Mouse (Mus musculus): ENCODE measurements around the gene Slc44a4.
"Not testable (repeated sequence)": the region's sequence is repeated elsewhere in the genome, so short reads cannot be mapped to it uniquely, and the experiment has no call there.

Slc44a4 gene

GRCm38 (mm10) chr17:34899053-34899889 is 15.0 kb upstream of the Slc44a4 start:
- DNase-seq = peak; percentile 49

GRCm38 (mm10) chr17:34899890-34900243 is 14.4 kb upstream of the Slc44a4 start:
- no peak for DNase-seq

- DNase-seq = not testable (repeated sequence)
Observed at GRCm38 (mm10) chr17:34900826-34901225, 13.4 kb upstream of the Slc44a4 start.

- DNase-seq = not testable (repeated sequence)
Observed at GRCm38 (mm10) chr17:34901948-34902347, 12.3 kb upstream of the Slc44a4 start.

- no peak for DNase-seq
Observed at GRCm38 (mm10) chr17:34902895-34903294, 11.4 kb upstream of the Slc44a4 start.

- no peak for DNase-seq
Observed at GRCm38 (mm10) chr17:34910982-34911381, 3.3 kb upstream of the Slc44a4 start.

- peak; percentile 72 for DNase-seq
Observed at GRCm38 (mm10) chr17:34911945-34912351, 2.3 kb upstream of the Slc44a4 start.

GRCm38 (mm10) chr17:34915410-34915831 is 1.2 kb downstream of the Slc44a4 start:
- no peak for DNase-seq

GRCm38 (mm10) chr17:34916316-34916715 is 2.0 kb downstream of the Slc44a4 start:
- DNase-seq = no peak

GRCm38 (mm10) chr17:34917188-34917587 is 2.9 kb downstream of the Slc44a4 start:
- DNase-seq = no peak

GRCm38 (mm10) chr17:34922939-34923338 is 8.7 kb downstream of the Slc44a4 start:
- no peak for DNase-seq

GRCm38 (mm10) chr17:34924258-34924657 is 10.0 kb downstream of the Slc44a4 start:
- DNase-seq = no peak

GRCm38 (mm10) chr17:34927306-34928019 is 13.2 kb downstream of the Slc44a4 start:
- DNase-seq = no peak

- no peak for DNase-seq
Observed at GRCm38 (mm10) chr17:34928841-34929240, 14.6 kb downstream of the Slc44a4 start.

GRCm38 (mm10) chr17:34931061-34931734 is 16.9 kb downstream of the Slc44a4 start, which contains the start of gene Neu1:
Gene Neu1 (plus strand): TSS chr17:34931253.
- peak; percentile 98 for DNase-seq

- DNase-seq = peak; percentile 50
Observed at GRCm38 (mm10) chr17:34931735-34932098, 17.5 kb downstream of the Slc44a4 start.

GRCm38 (mm10) chr17:34932287-34932686 is 18.0 kb downstream of the Slc44a4 start:
- no peak for DNase-seq

GRCm38 (mm10) chr17:34934031-34934430 is 19.8 kb downstream of the Slc44a4 start:
- DNase-seq = no peak

- no peak for DNase-seq
Observed at GRCm38 (mm10) chr17:34934830-34935229, 20.6 kb downstream of the Slc44a4 start.

GRCm38 (mm10) chr17:34937960-34938505 is 23.8 kb downstream of the Slc44a4 start:
- no peak for DNase-seq

- DNase-seq = no peak
Observed at GRCm38 (mm10) chr17:34941344-34942041, 27.2 kb downstream of the Slc44a4 start.

GRCm38 (mm10) chr17:34943128-34943815 is 29.0 kb downstream of the Slc44a4 start:
- DNase-seq = no peak
